Mouse (Mus musculus) embryo, embryonic 11 days (tissue): ENCODE results near the gene Evx2.

Source experiments
- DNase-seq: peaks from one replicate; pipeline ENCODE4 v3.0.0-alpha.2; 2015

Evx2 gene

DNA sequence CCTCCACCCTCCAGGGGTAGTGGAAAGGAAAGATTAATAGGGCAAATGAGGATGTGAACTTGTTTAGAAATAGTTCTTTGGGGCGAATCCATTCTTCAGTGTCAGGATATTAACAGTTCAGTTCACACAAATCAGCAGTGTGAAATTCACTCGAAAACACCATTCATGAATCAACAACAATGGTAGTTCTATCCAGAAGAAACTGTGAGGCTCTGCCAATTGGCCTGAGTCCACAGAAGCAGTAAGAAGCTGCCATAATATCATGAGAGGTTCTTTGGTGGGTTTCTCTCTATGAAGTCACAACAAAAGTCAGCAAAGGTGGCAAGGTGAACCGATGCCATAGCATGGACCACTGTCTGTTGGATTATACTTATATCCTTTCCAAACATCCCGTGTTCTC, 48.0 kb downstream of the Evx2 start:
- no peak for DNase-seq

DNA sequence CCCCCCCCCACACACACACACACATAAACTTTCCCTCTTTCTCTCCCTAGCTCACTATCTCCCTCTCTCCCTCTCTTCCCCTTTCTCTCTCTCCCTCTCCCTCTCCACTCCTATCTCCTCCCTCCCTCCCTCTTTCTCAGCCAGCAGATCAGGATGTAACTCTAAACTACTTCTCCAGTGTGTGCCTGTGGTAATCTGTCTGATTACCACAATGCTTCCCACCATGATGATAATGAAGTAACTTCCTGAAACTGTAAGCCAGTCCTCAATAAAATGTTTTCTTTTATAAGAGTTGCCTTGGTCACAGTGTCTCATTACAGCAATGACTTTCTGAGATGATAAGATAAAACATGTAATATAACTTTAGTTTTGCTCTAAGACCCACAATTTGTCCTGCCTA, 50.0 kb downstream of the Evx2 start:
- DNase-seq = no peak

DNA sequence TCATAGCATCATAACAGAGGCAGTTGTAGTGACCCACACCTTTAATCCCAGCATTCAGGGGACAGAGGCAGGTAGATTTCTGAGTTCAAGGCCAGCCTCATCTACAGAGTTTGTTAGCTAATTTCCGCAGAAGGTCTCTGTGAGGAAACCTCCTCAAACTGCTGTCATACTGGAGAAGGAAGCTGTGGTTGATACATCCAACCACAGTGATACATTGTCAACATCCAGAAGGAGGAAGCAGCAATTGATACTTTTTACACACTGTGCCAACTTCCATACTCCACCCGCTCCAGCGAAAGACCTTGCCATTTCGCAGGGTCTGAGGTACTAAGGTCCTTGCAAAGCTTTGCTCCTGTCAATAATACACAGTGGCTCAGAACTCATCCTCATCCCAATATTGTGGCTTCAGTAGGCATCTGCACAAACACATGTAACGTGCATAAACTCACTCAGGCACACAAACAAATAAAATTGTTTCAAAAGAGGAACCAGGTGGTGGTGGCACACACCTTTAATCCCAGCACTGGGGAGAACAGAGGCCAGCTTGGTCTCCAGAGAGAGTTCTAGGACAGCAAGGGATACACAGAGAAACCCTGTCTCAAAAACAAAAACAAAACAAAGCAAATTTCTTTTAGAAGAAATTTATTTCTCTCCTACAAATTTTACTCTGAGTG, 53.1 kb downstream of the Evx2 start:
- no peak for DNase-seq

DNA sequence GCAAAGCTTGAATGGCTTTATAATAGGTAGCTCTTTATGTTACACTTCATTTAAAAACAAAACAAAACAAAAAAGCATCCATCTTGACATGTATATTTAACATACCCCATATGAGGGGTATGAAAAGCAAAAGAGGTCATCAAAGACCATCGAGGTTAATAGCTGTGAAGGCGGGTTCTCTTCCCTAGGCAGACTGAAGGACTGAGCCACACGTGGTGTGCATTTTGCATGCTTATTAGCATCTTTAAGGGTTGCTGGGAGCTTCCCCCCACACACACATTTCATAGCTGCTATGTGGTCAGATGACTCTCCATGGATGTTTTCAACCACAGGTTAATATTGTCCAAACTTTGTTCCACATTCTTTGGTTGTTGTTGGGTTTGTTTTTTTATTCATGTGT, 55.3 kb downstream of the Evx2 start:
- DNase-seq = peak; percentile 43
